In genomic region chr2:138403046-138403445, GRCm38 (mm10) we compare ENCODE assay signal across 19 mouse cellular contexts.
DNase-seq lines count a peak whose midpoint lies in the region; ATAC-seq lines count a peak whose summit lies in the region.
"Had no signal": no experiment of that assay in that cellular context is flagged by ENCODE, and none has a peak within 500 bp of the region (broad histone marks: within the 10 kb centered on the region; RNA-seq: fewer than 3 reads in every experiment).

No protein-coding gene starts in this region.

- H3K9me3 ChIP-seq in hindbrain, embryonic 14.5 days (ENCODE audit: control insufficient read depth, low read length): no peaks in the 10 kb centered on the region
- no peaks in the 10 kb centered on the region for H3K9me3 ChIP-seq in hindbrain, embryonic 11.5 days (ENCODE audit: control insufficient read depth, low read length)
- H3K9me3 ChIP-seq in midbrain, embryonic 16.5 days (replicated peaks; ENCODE audit: control insufficient read depth, low read length, poor library complexity, severe bottlenecking): no peaks in the 10 kb centered on the region
- H3K9me3 ChIP-seq: embryonic facial prominence, embryonic 15.5 days; heart, embryonic 13.5 days; limb, embryonic 15.5 days; liver, embryonic 15.5 days; neural tube, embryonic 12.5 days had no signal

- H3K9ac ChIP-seq in hindbrain, embryonic 14.5 days: no peak overlapping the region
- H3K9ac ChIP-seq in hindbrain, embryonic 11.5 days (ENCODE audit: low read depth, low read length): no peak overlapping the region
- no peak overlapping the region for H3K9ac ChIP-seq in midbrain, embryonic 16.5 days (ENCODE audit: low read depth, low read length)
- H3K9ac ChIP-seq: embryonic facial prominence, embryonic 15.5 days; heart, embryonic 13.5 days; limb, embryonic 15.5 days; liver, embryonic 15.5 days; neural tube, embryonic 12.5 days had no signal

- intact Hi-C loops in heart, postnatal 14 days (cut with DNase I): no loop called here

- H3K4me2 ChIP-seq in hindbrain, embryonic 14.5 days (replicated peaks): no peak overlapping the region
- H3K4me2 ChIP-seq in hindbrain, embryonic 11.5 days (replicated peaks; ENCODE audit: low read depth, low read length): no peak overlapping the region
- no peak overlapping the region for H3K4me2 ChIP-seq in midbrain, embryonic 16.5 days (ENCODE audit: low read length)
- H3K4me2 ChIP-seq: embryonic facial prominence, embryonic 15.5 days; heart, embryonic 13.5 days; limb, embryonic 15.5 days; liver, embryonic 15.5 days; neural tube, embryonic 12.5 days had no signal

- DNase-seq in hindbrain, embryonic 14.5 days (ENCODE audit: low spot score): no peak
- DNase-seq in hindbrain, embryonic 11.5 days (ENCODE audit: low spot score): no peak
- DNase-seq in cerebellum, adult 11-12 months: peak; percentile 76
- DNase-seq in cerebellum, adult 9-10 months: peak; percentile 87
- no peak for DNase-seq in heart, postnatal 14 days
- DNase-seq: adrenal gland, postnatal 14 days; gastrocnemius, adult 2 months; heart, postnatal 36 days; kidney, adult 2 months; kidney, postnatal 14 days; right cerebral cortex, postnatal 4 days had no signal

- H3K4me3 ChIP-seq in hindbrain, embryonic 14.5 days (replicated peaks; ENCODE audit: low read length): no peak overlapping the region
- no peak overlapping the region for H3K4me3 ChIP-seq in hindbrain, embryonic 11.5 days (ENCODE audit: low read depth, low read length)
- no peak overlapping the region for H3K4me3 ChIP-seq in midbrain, embryonic 16.5 days (ENCODE audit: low read depth, low read length)
- H3K4me3 ChIP-seq: embryonic facial prominence, embryonic 15.5 days; gastrocnemius, adult 2 months; heart, embryonic 13.5 days; limb, embryonic 15.5 days; liver, embryonic 15.5 days; neural tube, embryonic 12.5 days had no signal

- H3K27ac ChIP-seq in hindbrain, embryonic 14.5 days: peak overlapping the region; percentile 32; the same call in 1 of the 2 replicates
- H3K27ac ChIP-seq in hindbrain, embryonic 11.5 days (ENCODE audit: low read depth, low read length): no peak overlapping the region
- H3K27ac ChIP-seq in midbrain, embryonic 16.5 days (ENCODE audit: low read length): no peak overlapping the region
- H3K27ac ChIP-seq: embryonic facial prominence, embryonic 15.5 days; gastrocnemius, adult 2 months; heart, embryonic 13.5 days; limb, embryonic 15.5 days; liver, embryonic 15.5 days; neural tube, embryonic 12.5 days had no signal

- no peaks in the 10 kb centered on the region for H3K36me3 ChIP-seq in hindbrain, embryonic 14.5 days (replicated peaks; ENCODE audit: control insufficient read depth, insufficient read depth)
- no peaks in the 10 kb centered on the region for H3K36me3 ChIP-seq in hindbrain, embryonic 11.5 days (ENCODE audit: control insufficient read depth, insufficient read depth, low read length)
- H3K36me3 ChIP-seq in midbrain, embryonic 16.5 days (ENCODE audit: control insufficient read depth, insufficient read depth, low read length): no peaks in the 10 kb centered on the region
- H3K36me3 ChIP-seq: embryonic facial prominence, embryonic 15.5 days; heart, embryonic 13.5 days; limb, embryonic 15.5 days; liver, embryonic 15.5 days; neural tube, embryonic 12.5 days had no signal

- no peaks in the 10 kb centered on the region for H3K27me3 ChIP-seq in hindbrain, embryonic 14.5 days (ENCODE audit: control insufficient read depth, insufficient read depth, low read length)
- H3K27me3 ChIP-seq in hindbrain, embryonic 11.5 days (ENCODE audit: control insufficient read depth, insufficient read depth, low read length): no peaks in the 10 kb centered on the region
- H3K27me3 ChIP-seq in midbrain, embryonic 16.5 days (ENCODE audit: control insufficient read depth, insufficient read depth, low read depth, low read length): no peaks in the 10 kb centered on the region
- H3K27me3 ChIP-seq: embryonic facial prominence, embryonic 15.5 days; heart, embryonic 13.5 days; limb, embryonic 15.5 days; liver, embryonic 15.5 days; neural tube, embryonic 12.5 days had no signal

- 0 out of 2 replicates have a peak, but pooled peaks have one; percentile 22 for ATAC-seq in hindbrain, embryonic 14.5 days (ENCODE audit: low FRiP score)
- no peak for ATAC-seq in hindbrain, embryonic 11.5 days (ENCODE audit: low FRiP score)
- ATAC-seq in midbrain, embryonic 16.5 days: 0 out of 2 replicates have a peak, but pooled peaks have one; percentile 26
- no peak for ATAC-seq in frontal cortex, adult (ENCODE audit: low TSS enrichment)
- ATAC-seq: inflammation-experienced regulatory T-cells, adult 6 months had no signal

- H3K4me1 ChIP-seq in hindbrain, embryonic 14.5 days (replicated peaks; ENCODE audit: control insufficient read depth, insufficient read depth, low read length): peaks cover 9% of the 10 kb centered on the region
- H3K4me1 ChIP-seq in hindbrain, embryonic 11.5 days (replicated peaks; ENCODE audit: control insufficient read depth, insufficient read depth, low read length): peaks cover 2% of the 10 kb centered on the region; the same call in 1 of the 2 replicates
- peaks cover 8% of the 10 kb centered on the region for H3K4me1 ChIP-seq in midbrain, embryonic 16.5 days (ENCODE audit: control insufficient read depth, insufficient read depth, low read length)
- H3K4me1 ChIP-seq: embryonic facial prominence, embryonic 15.5 days; heart, embryonic 13.5 days; limb, embryonic 15.5 days; liver, embryonic 15.5 days had no signal

- WGBS in hindbrain, embryonic 14.5 days: 38% methylated on average over 5 of the region's 5 CpGs
- 63% methylated on average over 5 of the region's 5 CpGs for WGBS in hindbrain, embryonic 11.5 days
- WGBS in midbrain, embryonic 16.5 days: 28% methylated on average over 5 of the region's 5 CpGs

Comparison
In these comparisons a context has a peak if more than half of its experiments do, and no peak if none do; other contexts are left out.
1. ATAC-seq: peak in hindbrain, embryonic 14.5 days (single experiment) and midbrain, embryonic 16.5 days (single experiment); none in hindbrain, embryonic 11.5 days (single experiment) and frontal cortex, adult (single experiment).
2. DNase-seq: peak in cerebellum, adult 11-12 months (single experiment) and cerebellum, adult 9-10 months (single experiment); none in hindbrain, embryonic 14.5 days (single experiment), hindbrain, embryonic 11.5 days (single experiment) and heart, postnatal 14 days (0 of 2).